Mouse (Mus musculus) Muller cell, postnatal 12 days (primary cell): ENCODE measurements around the gene Gm13693.
"Not testable (repeated sequence)": the region's sequence is repeated elsewhere in the genome, so short reads cannot be mapped to it uniquely, and the experiment has no call there.

Experiments used
- DNase-seq: peaks from one replicate; pipeline ENCODE4 v3.0.0-alpha.2; 2015; ENCODE audit errors: inconsistent ontology term

The Gm13693 gene

DNA sequence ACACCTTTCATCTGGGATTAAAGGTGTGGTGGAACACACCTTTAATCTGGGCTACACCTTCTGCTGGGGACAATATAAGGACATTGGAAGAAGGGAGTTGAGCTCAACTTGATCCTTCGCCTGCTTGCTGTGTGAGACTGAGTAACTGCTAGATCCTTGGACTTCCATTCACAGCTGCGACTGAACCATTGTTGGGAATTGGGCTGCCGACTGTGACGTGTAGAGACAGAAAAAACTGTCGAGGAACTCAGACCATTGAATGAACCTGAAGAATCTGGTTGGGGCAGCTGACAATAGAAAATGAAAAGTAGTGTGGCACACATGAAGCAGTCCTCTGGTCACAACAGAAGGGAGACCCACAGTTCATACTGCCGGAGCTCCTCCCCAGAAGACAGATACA lies at the start of gene Gm13693:
Gm13693 (plus strand) TSS at position 301 of the 400 bp plus-strand sequence.
- not testable (repeated sequence) for DNase-seq

DNA sequence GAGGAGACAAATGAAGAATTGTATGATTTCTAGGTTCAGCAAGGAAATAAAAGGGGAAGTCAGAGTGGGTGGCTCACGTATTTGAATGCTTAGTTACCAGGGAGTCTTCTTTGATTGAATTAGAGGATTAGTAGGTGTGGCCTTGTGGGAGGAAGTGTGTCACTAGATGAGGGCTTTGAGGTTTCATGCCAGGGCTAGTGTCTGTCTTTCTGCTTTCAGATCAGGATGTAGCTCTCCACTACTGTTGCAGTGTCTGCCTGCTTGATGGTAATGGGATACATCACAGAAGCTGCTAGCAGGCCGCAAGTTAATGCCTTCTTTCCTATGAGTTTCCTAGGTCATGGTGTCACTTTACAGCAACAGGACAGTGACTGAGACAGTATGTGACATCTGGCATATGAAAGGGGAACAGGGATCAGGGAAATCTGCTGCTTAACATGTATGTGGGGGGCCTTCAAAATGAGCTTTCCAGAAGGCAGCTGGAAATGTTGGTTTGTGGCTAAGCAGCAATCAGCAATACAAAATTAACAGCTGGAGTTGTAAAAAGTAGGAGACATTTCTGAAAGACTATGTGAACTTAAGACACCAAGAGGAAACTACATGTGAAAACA lies 31.7 kb upstream of the Gm13693 start:
- no peak for DNase-seq

GRCm38 (mm10) chr2:83940931-83941361 lies 20.4 kb upstream of the Gm13693 start, which contains the start of gene Zswim2:
TSS of gene Zswim2 (minus strand) at chr2:83941228.
- peak; percentile 60 for DNase-seq

GRCm38 (mm10) chr2:83941378-83941777 lies 19.9 kb upstream of the Gm13693 start:
- DNase-seq: no peak

GRCm38 (mm10) chr2:83941792-83942191 lies 19.5 kb upstream of the Gm13693 start:
- DNase-seq: peak; percentile 11

- DNase-seq: not testable (repeated sequence)
Observed at GRCm38 (mm10) chr2:83955393-83955792, 5.9 kb upstream of the Gm13693 start, which contains the start of gene Gm13698. TSS of gene Gm13698 (plus strand) at chr2:83955693.

- not testable (repeated sequence) for DNase-seq
Observed at GRCm38 (mm10) chr2:83967013-83967412, 5.7 kb downstream of the Gm13693 start, which contains the start of gene Gm13695. TSS of gene Gm13695 (plus strand) at chr2:83967313.

- not testable (repeated sequence) for DNase-seq
Observed at GRCm38 (mm10) chr2:83972823-83973222, 11.5 kb downstream of the Gm13693 start, which contains the start of gene Gm13696. TSS of gene Gm13696 (plus strand) at chr2:83973123.

DNA sequence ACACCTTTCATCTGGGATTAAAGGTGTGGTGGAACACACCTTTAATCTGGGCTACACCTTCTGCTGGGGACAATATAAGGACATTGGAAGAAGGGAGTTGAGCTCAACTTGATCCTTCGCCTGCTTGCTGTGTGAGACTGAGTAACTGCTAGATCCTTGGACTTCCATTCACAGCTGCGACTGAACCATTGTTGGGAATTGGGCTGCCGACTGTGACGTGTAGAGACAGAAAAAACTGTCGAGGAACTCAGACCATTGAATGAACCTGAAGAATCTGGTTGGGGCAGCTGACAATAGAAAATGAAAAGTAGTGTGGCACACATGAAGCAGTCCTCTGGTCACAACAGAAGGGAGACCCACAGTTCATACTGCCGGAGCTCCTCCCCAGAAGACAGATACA lies 17.3 kb downstream of the Gm13693 start, which contains the start of gene Gm13694:
Gm13694 (plus strand) TSS at position 301 of the 400 bp plus-strand sequence.
- not testable (repeated sequence) for DNase-seq

- not testable (repeated sequence) for DNase-seq
Observed at GRCm38 (mm10) chr2:83984443-83984842, 23.1 kb downstream of the Gm13693 start, which contains the start of gene Gm13697. TSS of gene Gm13697 (plus strand) at chr2:83984743.

DNA sequence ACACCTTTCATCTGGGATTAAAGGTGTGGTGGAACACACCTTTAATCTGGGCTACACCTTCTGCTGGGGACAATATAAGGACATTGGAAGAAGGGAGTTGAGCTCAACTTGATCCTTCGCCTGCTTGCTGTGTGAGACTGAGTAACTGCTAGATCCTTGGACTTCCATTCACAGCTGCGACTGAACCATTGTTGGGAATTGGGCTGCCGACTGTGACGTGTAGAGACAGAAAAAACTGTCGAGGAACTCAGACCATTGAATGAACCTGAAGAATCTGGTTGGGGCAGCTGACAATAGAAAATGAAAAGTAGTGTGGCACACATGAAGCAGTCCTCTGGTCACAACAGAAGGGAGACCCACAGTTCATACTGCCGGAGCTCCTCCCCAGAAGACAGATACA lies 28.9 kb downstream of the Gm13693 start, which contains the start of gene Gm13691:
Gm13691 (plus strand) TSS at position 301 of the 400 bp plus-strand sequence.
- not testable (repeated sequence) for DNase-seq

GRCm38 (mm10) chr2:83993639-83994255 lies 32.4 kb downstream of the Gm13693 start:
- not testable (repeated sequence) for DNase-seq

DNA sequence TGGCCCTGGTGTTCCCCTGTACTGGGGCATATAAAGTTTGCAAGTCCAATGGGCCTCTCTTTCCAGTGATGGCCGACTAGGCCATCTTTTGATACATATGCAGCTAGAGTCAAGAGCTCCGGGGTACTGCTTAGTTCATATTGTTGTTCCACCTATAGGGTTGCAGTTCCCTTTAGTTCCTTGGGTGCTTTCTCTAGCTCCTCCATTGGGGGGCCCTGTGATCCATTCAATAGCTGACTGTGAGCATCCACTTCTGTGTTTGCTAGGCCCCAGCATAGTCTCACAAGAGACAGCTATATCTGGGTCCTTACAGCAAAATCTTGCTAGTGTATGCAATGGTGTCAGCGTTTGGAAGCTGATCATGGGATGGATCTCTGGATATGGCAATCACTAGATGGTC lies 33.2 kb downstream of the Gm13693 start:
- not testable (repeated sequence) for DNase-seq

DNA sequence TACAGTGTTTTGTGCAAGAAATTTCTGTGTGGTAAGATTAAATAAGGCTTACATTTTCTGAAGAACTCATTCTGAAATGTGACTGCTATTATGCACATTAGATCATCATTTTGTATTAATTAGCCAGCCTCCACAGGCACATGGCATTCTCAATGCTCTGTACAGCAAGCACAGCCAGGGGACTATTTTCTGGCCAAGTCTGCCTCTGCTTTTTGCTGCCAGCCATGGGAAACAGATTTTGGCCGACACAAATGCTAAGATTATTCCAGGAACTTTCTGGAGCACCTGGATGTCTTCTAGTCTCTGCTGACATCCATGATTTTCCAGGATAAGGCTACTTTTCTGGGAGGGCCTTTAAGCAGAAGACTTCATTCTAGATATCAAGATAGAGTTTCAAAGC lies 47.6 kb downstream of the Gm13693 start:
- no peak for DNase-seq

DNA sequence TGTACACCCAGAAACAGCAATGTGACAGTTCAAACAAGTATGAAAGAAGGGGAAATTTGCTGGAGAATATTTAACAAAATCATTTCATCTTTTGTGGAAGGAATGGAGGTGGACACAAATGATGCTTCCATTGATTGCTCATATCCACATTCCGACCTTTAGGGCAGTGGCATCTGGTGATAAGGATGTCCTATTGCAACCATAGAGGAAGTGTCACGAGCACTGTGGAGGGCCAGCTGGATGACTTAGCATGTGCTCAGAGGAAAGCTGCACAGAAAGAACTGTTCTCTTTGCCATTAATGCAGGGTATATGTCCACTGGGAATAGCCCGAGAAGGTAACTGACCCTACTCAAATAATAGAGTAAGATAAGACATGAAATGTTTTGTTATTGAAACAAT lies 48.5 kb downstream of the Gm13693 start:
- no peak for DNase-seq
